Mouse (Mus musculus) thymus, adult 2 months (tissue): ENCODE data around the gene Kcnk2. TPM values are rescaled to one million over a fixed set of nuclear protein-coding genes. Genes with fewer than 3 reads are reported as not detected.

Experiments
- DNase-seq: peaks from one replicate; pipeline ENCODE4 v3.0.0; 2021
- H3K27ac ChIP-seq: fragments of 200-500 bp; 2 replicates; pipeline ENCODE4 v1.5.1; 2012; ENCODE audit warnings: low read length, control low read depth; ENCODE audit not compliant: control insufficient read depth, insufficient read depth
- H3K27me3 ChIP-seq: fragments of 200-500 bp; 2 replicates; pipeline ENCODE4 v1.6.1; 2012; ENCODE audit warnings: mild to moderate bottlenecking, low read length, moderate library complexity, mixed read lengths; ENCODE audit not compliant: control insufficient read depth, insufficient read depth
- H3K36me3 ChIP-seq: fragments of 200-500 bp; 2 replicates; pipeline ENCODE4 v1.6.1; 2012; ENCODE audit warnings: mild to moderate bottlenecking, low read length, moderate library complexity; ENCODE audit not compliant: control insufficient read depth, insufficient read depth
- H3K4me1 ChIP-seq: fragments of 200-500 bp; replicated peaks from 2 replicates; pipeline ENCODE4 v1.6.1; 2012; ENCODE audit warnings: low read length; ENCODE audit not compliant: control insufficient read depth, insufficient read depth
- H3K4me3 ChIP-seq: fragments of 200-500 bp; 2 replicates; pipeline ENCODE4 v1.5.1; 2012; ENCODE audit warnings: mild to moderate bottlenecking, low read length, control low read depth, moderate library complexity; ENCODE audit not compliant: control insufficient read depth, insufficient read depth
- CTCF ChIP-seq: fragments of 200-500 bp; IDR thresholded peaks from 2 replicates; pipeline ENCODE4 v1.5.1; 2012; ENCODE audit warnings: mild to moderate bottlenecking, control low read depth, low read length, moderate library complexity, borderline replicate concordance; ENCODE audit not compliant: control insufficient read depth, poor library complexity, insufficient read depth; ENCODE audit errors: extremely low read depth
- POLR2A ChIP-seq: fragments of 200-500 bp; IDR thresholded peaks from 2 replicates; pipeline ENCODE4 v1.6.1; 2012; ENCODE audit warnings: mild to moderate bottlenecking, low read length, control low read depth, moderate library complexity; ENCODE audit not compliant: control insufficient read depth, poor library complexity, insufficient read depth; ENCODE audit errors: extremely low read depth
- WGBS: fragments of 180-500 bp; shearing (Covaris S2); methylation state at CpG from one replicate; pipeline ENCODE4 v1.1.7; 2018; 5-methylcytosine and 5-hydroxymethylcytosine counted together
- polyA plus RNA-seq: library from polyadenylated mRNA; depleted of rRNA; stranded (reverse); fragments of >200 nt; gene quantifications from 2 replicates; pipeline ENCODE4 v1.2.3, GENCODE M21; 2012

Kcnk2 gene
- polyA plus RNA-seq, 1 experiment, result 4.4 TPM

GRCm38 (mm10) chr1:189367722-189368121 is 34.4 kb downstream of the Kcnk2 start:
- no peak overlapping the region for H3K4me3 ChIP-seq
- H3K27me3 ChIP-seq, result no peaks in the 10 kb centered on the region
- TF ChIP-seq POLR2A (no peak), CTCF (no peak)
- 93% methylated on average over 4 of the region's 4 CpGs for WGBS
- no peak overlapping the region for H3K27ac ChIP-seq
- H3K4me1 ChIP-seq, result no peaks in the 10 kb centered on the region
- no peaks in the 10 kb centered on the region for H3K36me3 ChIP-seq
- DNase-seq, result no peak

DNA sequence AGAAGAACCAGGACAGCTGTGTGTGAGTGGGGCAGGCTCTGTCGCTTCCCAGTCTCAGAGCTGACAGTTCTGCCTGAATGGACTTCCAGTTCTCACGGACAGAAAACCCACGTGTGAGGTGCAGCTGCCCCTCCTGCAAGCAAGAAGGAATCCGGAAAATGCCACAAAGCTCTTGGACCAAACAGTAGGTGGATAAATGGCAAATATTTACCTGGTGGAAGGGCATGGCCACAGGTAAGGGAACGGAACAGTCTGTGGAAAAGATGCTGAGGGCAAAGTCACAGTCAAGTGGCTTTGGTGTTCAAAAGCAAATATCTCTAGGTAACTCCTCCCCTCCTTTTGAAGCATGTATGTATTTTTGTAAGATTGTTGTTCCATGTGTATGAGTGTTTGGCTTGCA is 37.9 kb downstream of the Kcnk2 start:
- no peak overlapping the region for H3K27ac ChIP-seq
- 86% methylated on average over 5 of the region's 5 CpGs for WGBS
- no peak overlapping the region for H3K4me3 ChIP-seq
- no peak for DNase-seq
- no peaks in the 10 kb centered on the region for H3K36me3 ChIP-seq
- H3K27me3 ChIP-seq, result no peaks in the 10 kb centered on the region
- no peak for TF ChIP-seq POLR2A
- H3K4me1 ChIP-seq, result no peaks in the 10 kb centered on the region

- Histone ChIP-seq H3K36me3 (no peaks in the 10 kb centered on the region), H3K27ac (no peak overlapping the region), H3K4me3 (no peak overlapping the region), H3K27me3 (no peaks in the 10 kb centered on the region), H3K4me1 (no peaks in the 10 kb centered on the region)
- WGBS, result 85% methylated on average over 6 of the region's 6 CpGs
- TF ChIP-seq POLR2A, result no peak
- TF ChIP-seq CTCF, result no peak
- DNase-seq, result no peak
These were observed 39.5 kb downstream of the Kcnk2 start for GRCm38 (mm10) chr1:189362579-189362978.

GRCm38 (mm10) chr1:189359699-189360098 is 42.4 kb downstream of the Kcnk2 start:
- no peaks in the 10 kb centered on the region for H3K4me1 ChIP-seq
- no peaks in the 10 kb centered on the region for H3K36me3 ChIP-seq
- H3K27me3 ChIP-seq, result no peaks in the 10 kb centered on the region
- no peak for DNase-seq
- WGBS, result 93% methylated on average over 4 of the region's 4 CpGs
- no peak overlapping the region for H3K4me3 ChIP-seq
- TF ChIP-seq CTCF (no peak), POLR2A (no peak)
- H3K27ac ChIP-seq, result no peak overlapping the region

- TF ChIP-seq POLR2A (no peak), CTCF (no peak)
- DNase-seq, result no peak
- no peaks in the 10 kb centered on the region for H3K36me3 ChIP-seq
These were observed 48.2 kb downstream of the Kcnk2 start for GRCm38 (mm10) chr1:189353887-189354286.

DNA sequence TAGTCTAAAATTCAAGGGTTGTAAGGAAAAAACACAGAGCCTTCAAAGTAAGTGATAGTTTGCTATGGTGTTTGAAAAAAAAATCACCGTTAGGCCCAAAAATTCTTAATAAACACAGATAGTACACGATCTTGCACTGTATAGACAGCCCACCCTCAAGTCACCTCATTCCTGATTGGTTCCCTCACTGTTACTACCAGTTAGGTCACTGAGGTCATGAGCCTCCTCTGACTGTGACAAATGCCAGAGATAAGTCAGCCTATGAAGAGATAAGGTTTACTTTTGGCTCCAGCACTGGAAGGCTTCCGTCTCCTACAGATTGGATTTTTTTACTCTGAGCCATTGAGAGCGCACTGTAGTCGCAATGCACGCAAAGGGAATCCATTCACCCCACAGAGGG is 50.3 kb downstream of the Kcnk2 start:
- no peak for TF ChIP-seq POLR2A
- TF ChIP-seq CTCF, result no peak
- Histone ChIP-seq H3K36me3 (no peaks in the 10 kb centered on the region), H3K27ac (no peak overlapping the region), H3K27me3 (no peaks in the 10 kb centered on the region), H3K4me3 (no peak overlapping the region), H3K4me1 (no peaks in the 10 kb centered on the region)
- no peak for DNase-seq
- 93% methylated on average over 6 of the region's 6 CpGs for WGBS

More at GRCm38 (mm10) chr1:189353887-189354286, 48.2 kb downstream of the Kcnk2 start:
- no peak overlapping the region for H3K4me3 ChIP-seq
- no peak overlapping the region for H3K27ac ChIP-seq
- H3K27me3 ChIP-seq, result no peaks in the 10 kb centered on the region
- H3K4me1 ChIP-seq, result no peaks in the 10 kb centered on the region
- WGBS, result 93% methylated on average over 1 of the region's 1 CpGs

DNA sequence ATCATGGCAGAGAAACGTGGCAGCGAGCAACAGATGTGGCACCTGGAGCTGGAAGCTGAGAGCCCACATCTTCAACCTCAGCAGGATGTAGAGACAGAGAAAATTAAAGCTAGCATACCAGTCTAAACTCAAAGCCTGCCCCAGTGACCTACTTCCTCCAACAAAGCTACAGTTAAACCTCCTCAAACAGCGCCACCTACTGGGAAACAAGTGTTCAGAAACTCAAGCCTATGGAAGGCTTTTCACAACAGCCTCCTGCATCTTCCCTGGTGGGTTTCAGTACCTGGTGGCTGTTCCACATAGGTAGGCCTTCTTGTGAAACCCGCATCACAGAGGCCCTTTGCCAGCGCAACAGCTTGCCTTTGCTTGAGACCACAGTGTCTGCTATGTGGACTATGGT is 52.9 kb downstream of the Kcnk2 start:
- DNase-seq, result no peak
- Histone ChIP-seq H3K36me3 (no peaks in the 10 kb centered on the region), H3K4me1 (no peaks in the 10 kb centered on the region), H3K27ac (no peak overlapping the region), H3K4me3 (no peak overlapping the region), H3K27me3 (no peaks in the 10 kb centered on the region)
- 91% methylated on average over 5 of the region's 5 CpGs for WGBS
- TF ChIP-seq CTCF, result no peak
- TF ChIP-seq POLR2A, result no peak
